Mouse (Mus musculus) liver, postnatal 0 days (tissue): ENCODE measurements around the gene Unkl.

Experiments used
- CTCF ChIP-seq: sonication (generic); IDR thresholded peaks from 2 replicates; pipeline ENCODE4 v1.5.1; 2016; ENCODE audit warnings: antibody characterized with exemption, low read depth
- EP300 ChIP-seq: IDR thresholded peaks from 2 replicates; pipeline ENCODE4 v1.6.1; 2016; ENCODE audit warnings: antibody characterized with exemption, low read depth, mild to moderate bottlenecking

DNA sequence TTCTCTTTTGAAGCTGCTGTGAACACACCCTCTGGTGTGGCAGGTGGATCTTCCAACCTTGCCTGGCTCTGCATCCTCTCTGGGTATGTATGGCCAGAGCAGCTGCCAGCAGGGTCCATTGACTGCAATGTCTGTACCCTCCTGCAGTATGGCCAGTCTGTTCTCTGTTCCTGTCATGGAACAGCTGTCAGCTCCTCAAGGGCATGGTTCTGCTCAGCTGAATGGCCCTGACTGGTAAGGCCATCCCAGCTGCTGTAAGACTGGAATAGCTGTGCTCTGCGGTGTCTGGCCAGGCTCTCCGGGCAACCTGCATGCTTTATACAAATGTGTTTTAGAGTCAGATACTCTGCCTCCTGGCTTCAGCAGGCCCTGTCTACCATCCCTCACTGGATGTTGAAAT, 18.5 kb upstream of the Unkl start:
- no peak for TF ChIP-seq CTCF
- no peak for TF ChIP-seq EP300
